Mouse (Mus musculus) liver, embryonic 13.5 days (tissue): ENCODE results near the gene Acap1. TPM values are rescaled to one million over a fixed set of nuclear protein-coding genes. Genes with fewer than 3 reads are reported as not detected.

Experiments
- ATAC-seq: fragments of 200-750 bp; cut with Nextera tagmentation; 2 replicates; pipeline ENCODE4 v1.8.0; 2017; ENCODE audit warnings: low read depth, mild to moderate bottlenecking, moderate number of reproducible peaks, moderate library complexity
- DNase-seq: peaks from one replicate; pipeline ENCODE4 v3.0.0; 2022
- H3K27ac ChIP-seq: fragments of 300-500 bp; sonication (generic); 2 replicates; pipeline ENCODE4 v1.5.1; 2015; ENCODE audit warnings: moderate library complexity, mild to moderate bottlenecking, inconsistent platforms
- H3K27me3 ChIP-seq: fragments of 300-500 bp; sonication (generic); 2 replicates; pipeline ENCODE4 v1.6.1; 2015; ENCODE audit warnings: mild to moderate bottlenecking, inconsistent platforms
- H3K36me3 ChIP-seq: fragments of 300-500 bp; sonication (generic); 2 replicates; pipeline ENCODE4 v1.6.1; 2015; ENCODE audit warnings: mild to moderate bottlenecking, inconsistent platforms
- H3K4me1 ChIP-seq: fragments of 300-500 bp; sonication (generic); replicated peaks from 2 replicates; pipeline ENCODE4 v1.6.1; 2015; ENCODE audit warnings: inconsistent platforms
- H3K4me2 ChIP-seq: fragments of 300-500 bp; sonication (generic); 2 replicates; pipeline ENCODE4 v1.6.1; 2015; ENCODE audit warnings: inconsistent platforms, mild to moderate bottlenecking, moderate library complexity
- H3K4me3 ChIP-seq: fragments of 300-500 bp; sonication (generic); replicated peaks from 2 replicates; pipeline ENCODE4 v1.5.1; 2015; ENCODE audit warnings: mild to moderate bottlenecking, inconsistent platforms
- H3K9ac ChIP-seq: fragments of 300-500 bp; sonication (generic); 2 replicates; pipeline ENCODE4 v1.6.1; 2015; ENCODE audit warnings: mild to moderate bottlenecking, inconsistent platforms
- H3K9me3 ChIP-seq: fragments of 300-500 bp; sonication (generic); replicated peaks from 2 replicates; pipeline ENCODE4 v1.6.1; 2016; ENCODE audit warnings: inconsistent platforms
- WGBS: fragments of 180-500 bp; shearing (Covaris S2); methylation state at CpG from one replicate; pipeline ENCODE4 v1.1.7; 2015; ENCODE audit not compliant: insufficient replicate concordance; 5-methylcytosine and 5-hydroxymethylcytosine counted together
- polyA plus RNA-seq: library from polyadenylated mRNA; unstranded; fragments of >200 nt; fragmentation: Nextera tagmentation; extraction: Ambion mirVana; gene quantifications from 2 replicates; pipeline ENCODE4 v1.2.1, GENCODE M21; 2015

The Acap1 gene
- 4.4 and 4.9 TPM in 2 replicates for polyA plus RNA-seq

DNA sequence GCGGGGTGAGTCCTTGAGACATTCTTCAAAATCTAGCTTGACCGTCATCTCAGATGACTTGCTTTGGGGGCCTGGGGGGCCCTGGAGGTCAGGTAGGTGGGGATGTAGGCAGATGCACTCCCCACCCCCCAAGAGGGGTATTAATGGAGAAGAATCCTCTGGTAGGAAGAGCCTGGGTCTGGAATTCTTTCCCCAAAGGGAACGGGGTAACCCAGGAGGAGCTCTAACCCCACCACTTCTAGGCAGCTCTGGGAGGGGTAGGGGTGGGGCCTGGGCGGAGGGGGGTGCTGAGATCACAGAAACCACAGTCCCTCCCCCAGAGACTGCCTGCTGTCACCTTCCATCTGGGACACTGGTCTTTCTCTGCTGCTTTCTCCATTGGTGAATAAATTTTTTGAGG lies at the start of gene Acap1:
Gene Acap1, minus strand, starts transcription at position 249 of the 400 bp plus-strand sequence.
- Histone ChIP-seq H3K9me3 (no peaks in the 10 kb centered on the region), H3K4me2 (peak within 1 kb of the TSS; percentile 42), H3K9ac (peak within 1 kb of the TSS; percentile 52), H3K36me3 (no peaks in the 10 kb centered on the region), H3K27me3 (no peaks in the 10 kb centered on the region; the same call in 1 of the 2 replicates), H3K27ac (peak within 1 kb of the TSS; percentile 39; the same call in 1 of the 2 replicates), H3K4me3 (peak within 1 kb of the TSS; percentile 21; the same call in 1 of the 2 replicates), H3K4me1 (peaks cover 57% of the 10 kb centered on the region)
- DNase-seq (no peak), ATAC-seq (peak; percentile 76)
- 26% methylated on average over 4 of the region's 4 CpGs for WGBS

GRCm38 (mm10) chr11:69940962-69941361 lies 45.6 kb upstream of the Acap1 start:
- Histone ChIP-seq H3K4me2 (no peak overlapping the region), H3K27me3 (peaks cover 90% of the 10 kb centered on the region)

DNA sequence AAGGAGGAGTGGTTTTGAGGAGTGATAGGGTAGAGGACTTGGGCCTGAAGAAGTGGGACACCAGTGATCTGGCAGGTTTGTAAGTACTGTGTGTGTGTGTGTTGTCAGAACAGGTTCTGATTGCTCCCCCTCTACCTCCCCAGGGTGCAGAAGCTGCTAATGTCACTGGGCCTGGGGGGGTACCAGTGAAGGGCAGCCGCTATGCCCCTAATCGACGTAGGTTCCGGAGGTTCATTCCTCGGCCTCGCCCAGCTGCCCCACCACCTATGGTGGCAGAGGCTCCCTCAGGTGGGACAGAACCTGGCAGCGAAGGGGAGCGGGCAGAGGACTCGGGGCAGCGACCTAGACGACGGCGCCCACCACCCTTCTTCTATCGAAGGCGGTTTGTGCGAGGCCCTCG lies 44.4 kb upstream of the Acap1 start:
- no peak overlapping the region for H3K9ac ChIP-seq
- DNase-seq, result no peak
- H3K9me3 ChIP-seq, result no peaks in the 10 kb centered on the region
- peaks cover 48% of the 10 kb centered on the region for H3K4me1 ChIP-seq
- WGBS, result 86% methylated on average over 17 of the region's 17 CpGs
- peaks cover 95% of the 10 kb centered on the region for H3K27me3 ChIP-seq
- no peak overlapping the region for H3K27ac ChIP-seq
- ATAC-seq, result no peak
- no peak overlapping the region for H3K4me2 ChIP-seq
- H3K4me3 ChIP-seq, result no peak overlapping the region
- H3K36me3 ChIP-seq, result peaks cover 29% of the 10 kb centered on the region

More at GRCm38 (mm10) chr11:69940962-69941361, 45.6 kb upstream of the Acap1 start:
- Histone ChIP-seq H3K4me1 (peaks cover 48% of the 10 kb centered on the region), H3K9ac (no peak overlapping the region), H3K4me3 (no peak overlapping the region), H3K27ac (no peak overlapping the region), H3K36me3 (peaks cover 41% of the 10 kb centered on the region), H3K9me3 (no peaks in the 10 kb centered on the region)
- no peak for DNase-seq
- WGBS, result 80% methylated on average over 4 of the region's 4 CpGs
- no peak for ATAC-seq

GRCm38 (mm10) chr11:69939181-69939580 lies 43.8 kb upstream of the Acap1 start:
- Histone ChIP-seq H3K4me1 (peaks cover 48% of the 10 kb centered on the region), H3K9ac (no peak overlapping the region), H3K27me3 (peaks cover 95% of the 10 kb centered on the region), H3K9me3 (no peaks in the 10 kb centered on the region), H3K4me2 (no peak overlapping the region), H3K27ac (no peak overlapping the region), H3K4me3 (no peak overlapping the region), H3K36me3 (peaks cover 23% of the 10 kb centered on the region)
- no peak for DNase-seq
- WGBS, result 39% methylated on average over 5 of the region's 5 CpGs
- no peak for ATAC-seq

DNA sequence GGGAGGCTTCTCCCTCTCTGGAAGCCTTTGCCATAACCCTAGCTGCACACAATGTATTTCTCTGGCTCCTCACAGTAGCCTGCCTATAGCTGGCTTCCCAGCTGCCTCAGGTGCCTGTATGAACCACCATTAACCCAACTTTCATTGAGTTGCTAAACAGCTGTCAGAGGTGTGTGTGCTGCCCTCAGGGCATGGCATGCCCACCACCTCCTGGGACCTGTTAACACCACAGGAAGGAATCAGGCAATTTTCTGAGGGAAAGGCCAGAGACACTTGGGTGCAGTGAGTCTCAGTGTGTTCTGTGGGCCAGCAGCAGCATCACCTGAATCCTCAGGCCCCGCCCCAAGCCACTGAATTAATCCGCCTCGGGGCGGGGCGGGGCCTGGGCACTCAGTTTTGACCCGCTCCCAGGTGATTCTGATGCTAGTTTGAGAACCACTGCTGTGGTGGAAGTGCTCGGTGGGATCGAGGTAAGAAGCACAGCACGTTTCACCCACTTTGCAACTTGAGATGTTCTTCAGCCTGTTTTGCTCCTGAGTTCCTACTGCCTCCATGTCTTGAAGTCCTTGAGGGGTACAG lies 43.2 kb upstream of the Acap1 start:
- Histone ChIP-seq H3K27ac (no peak overlapping the region), H3K4me3 (no peak overlapping the region), H3K9me3 (no peaks in the 10 kb centered on the region), H3K4me2 (no peak overlapping the region), H3K36me3 (peaks cover 16% of the 10 kb centered on the region), H3K4me1 (peaks cover 43% of the 10 kb centered on the region), H3K27me3 (peaks cover 90% of the 10 kb centered on the region), H3K9ac (no peak overlapping the region)
- WGBS, result 27% methylated on average over 9 of the region's 9 CpGs
- DNase-seq, result no peak
- ATAC-seq, result no peak

DNA sequence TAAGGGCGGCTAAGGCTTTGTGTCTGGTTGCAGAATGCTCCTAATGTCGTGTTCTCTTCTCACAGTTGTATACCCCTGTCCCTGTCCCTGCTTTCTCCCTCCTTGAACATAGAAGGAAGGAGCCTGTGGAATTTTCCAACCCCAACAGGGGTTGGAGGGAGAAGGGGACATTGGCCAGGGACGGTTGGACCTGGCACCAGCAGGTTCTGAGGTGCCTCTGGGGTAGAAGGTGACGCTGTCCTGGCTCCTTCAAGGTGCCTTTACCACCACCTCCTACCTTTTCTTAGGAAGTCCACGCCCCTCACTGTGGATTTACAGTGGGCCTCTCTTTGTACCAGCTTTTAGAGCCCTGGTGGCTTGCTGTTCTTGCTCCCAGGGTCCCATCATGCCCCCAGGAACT lies 42.5 kb upstream of the Acap1 start:
- no peak overlapping the region for H3K4me2 ChIP-seq
- 55% methylated on average over 5 of the region's 5 CpGs for WGBS
- H3K4me1 ChIP-seq, result peaks cover 37% of the 10 kb centered on the region
- H3K36me3 ChIP-seq, result peaks cover 10% of the 10 kb centered on the region
- ATAC-seq (no peak), DNase-seq (no peak)
- no peak overlapping the region for H3K9ac ChIP-seq
- H3K4me3 ChIP-seq, result no peak overlapping the region
- H3K9me3 ChIP-seq, result no peaks in the 10 kb centered on the region
- H3K27ac ChIP-seq, result no peak overlapping the region
- peaks cover 84% of the 10 kb centered on the region for H3K27me3 ChIP-seq

DNA sequence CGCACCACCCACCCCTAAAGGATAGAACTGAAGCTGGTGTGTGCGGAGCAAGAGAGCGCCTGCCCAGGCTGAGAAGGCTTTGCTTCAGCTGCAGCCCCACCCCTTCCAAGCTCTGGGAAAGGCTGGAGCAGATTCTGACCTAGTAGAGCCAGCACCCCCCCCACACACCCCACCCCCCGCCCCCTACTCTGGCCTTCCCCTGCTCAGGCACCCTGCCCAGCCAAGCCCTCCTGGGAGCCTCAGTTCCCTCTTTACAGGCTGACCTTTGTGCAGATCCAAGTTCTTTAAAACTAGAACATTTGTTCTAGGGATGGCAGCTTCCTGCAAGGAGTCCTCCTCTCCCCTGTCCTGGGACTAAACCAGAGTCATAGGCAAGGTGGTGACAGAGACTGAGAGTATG lies 42.0 kb upstream of the Acap1 start:
- H3K4me3 ChIP-seq, result no peak overlapping the region
- no peak overlapping the region for H3K4me2 ChIP-seq
- no peak for DNase-seq
- no peak overlapping the region for H3K27ac ChIP-seq
- H3K36me3 ChIP-seq, result peaks cover 6% of the 10 kb centered on the region
- peaks cover 80% of the 10 kb centered on the region for H3K27me3 ChIP-seq
- 47% methylated on average over 3 of the region's 4 CpGs for WGBS
- no peaks in the 10 kb centered on the region for H3K9me3 ChIP-seq
- H3K9ac ChIP-seq, result no peak overlapping the region
- peaks cover 35% of the 10 kb centered on the region for H3K4me1 ChIP-seq
- ATAC-seq, result no peak

GRCm38 (mm10) chr11:69936714-69937347 lies 41.5 kb upstream of the Acap1 start:
- H3K27me3 ChIP-seq, result peaks cover 75% of the 10 kb centered on the region
- H3K4me1 ChIP-seq, result peaks cover 35% of the 10 kb centered on the region
- 45% methylated on average over 9 of the region's 9 CpGs for WGBS
- peaks cover under 1% of the 10 kb centered on the region; the same call in 1 of the 2 replicates for H3K36me3 ChIP-seq
- no peak overlapping the region for H3K4me3 ChIP-seq
- no peak overlapping the region for H3K9ac ChIP-seq
- ATAC-seq (no peak), DNase-seq (no peak)
- no peak overlapping the region for H3K27ac ChIP-seq
- no peaks in the 10 kb centered on the region for H3K9me3 ChIP-seq
- H3K4me2 ChIP-seq, result peak overlapping the region; percentile 88; the same call in 1 of the 2 replicates

DNA sequence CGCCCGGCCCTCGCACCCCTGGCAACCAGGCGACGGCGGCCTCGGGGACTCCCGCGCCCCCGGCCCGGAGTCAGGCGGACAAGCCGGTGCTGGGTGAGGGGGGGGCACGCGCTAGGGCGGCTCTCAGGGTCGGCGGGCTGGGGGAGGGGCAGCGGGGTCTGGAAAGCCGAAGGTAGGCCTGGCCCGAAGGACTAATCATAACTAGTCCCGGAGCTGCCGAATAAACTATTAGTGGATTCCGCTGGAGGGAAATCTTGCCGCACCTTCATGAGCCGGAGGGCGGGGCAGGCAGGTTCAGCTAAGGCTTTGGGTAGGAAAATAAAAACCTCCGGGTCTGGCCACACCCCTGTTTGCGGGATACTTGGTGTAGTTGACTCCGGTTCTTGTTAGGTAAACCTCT lies 40.8 kb upstream of the Acap1 start:
- H3K4me1 ChIP-seq, result peaks cover 35% of the 10 kb centered on the region
- peaks cover 70% of the 10 kb centered on the region for H3K27me3 ChIP-seq
- DNase-seq (no peak), ATAC-seq (no peak)
- peak overlapping the region; percentile 88 for H3K4me2 ChIP-seq
- H3K9me3 ChIP-seq, result no peaks in the 10 kb centered on the region
- 5% methylated on average over 30 of the region's 30 CpGs for WGBS
- H3K36me3 ChIP-seq, result no peaks in the 10 kb centered on the region
- H3K27ac ChIP-seq, result no peak overlapping the region
- H3K4me3 ChIP-seq, result peak overlapping the region; percentile 62
- peak overlapping the region; percentile 66 for H3K9ac ChIP-seq

GRCm38 (mm10) chr11:69935137-69935879 lies 40.0 kb upstream of the Acap1 start, which contains the start of gene Ybx2:
Ybx2 (plus strand) TSS chr11:69935796.
- Histone ChIP-seq H3K27me3 (peaks cover 64% of the 10 kb centered on the region), H3K4me3 (peak within 1 kb of the TSS; percentile 62), H3K27ac (no peak within 1 kb of the TSS), H3K4me2 (peak within 1 kb of the TSS; percentile 88), H3K9me3 (no peaks in the 10 kb centered on the region), H3K9ac (peak within 1 kb of the TSS; percentile 66), H3K4me1 (peaks cover 35% of the 10 kb centered on the region), H3K36me3 (no peaks in the 10 kb centered on the region)
- ATAC-seq, result peak; percentile 79
- WGBS, result 2% methylated on average over 56 of the region's 62 CpGs
- DNase-seq, result peak; percentile 82

DNA sequence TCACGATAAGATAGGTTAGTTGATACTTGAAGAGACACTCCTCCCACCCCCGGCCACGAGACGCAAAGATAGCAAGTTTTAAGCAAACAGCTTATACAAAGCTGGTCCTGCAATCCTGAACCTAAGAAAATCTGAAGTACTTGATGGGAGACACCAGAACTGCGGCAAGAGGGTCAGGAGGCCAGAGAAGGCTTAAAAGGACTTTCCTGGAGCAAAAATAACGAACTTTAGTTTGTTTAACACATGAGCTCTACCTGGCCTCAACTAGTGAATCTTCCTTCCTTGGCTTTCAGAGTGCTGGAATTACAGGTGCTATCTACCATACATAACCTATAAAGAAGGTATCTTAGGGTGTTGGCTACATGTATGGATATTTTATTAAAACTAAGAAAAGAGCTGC lies 39.3 kb upstream of the Acap1 start:
- H3K4me1 ChIP-seq, result peaks cover 37% of the 10 kb centered on the region
- H3K9ac ChIP-seq, result peak overlapping the region; percentile 66
- ATAC-seq, result no peak
- no peak overlapping the region for H3K27ac ChIP-seq
- no peaks in the 10 kb centered on the region for H3K36me3 ChIP-seq
- no peak for DNase-seq
- no peaks in the 10 kb centered on the region for H3K9me3 ChIP-seq
- peak overlapping the region; percentile 88 for H3K4me2 ChIP-seq
- peak overlapping the region; percentile 62 for H3K4me3 ChIP-seq
- WGBS, result 19% methylated on average over 6 of the region's 6 CpGs
- H3K27me3 ChIP-seq, result peaks cover 58% of the 10 kb centered on the region
